12 mouse cellular contexts compared by ENCODE assay signal in the genomic region with DNA sequence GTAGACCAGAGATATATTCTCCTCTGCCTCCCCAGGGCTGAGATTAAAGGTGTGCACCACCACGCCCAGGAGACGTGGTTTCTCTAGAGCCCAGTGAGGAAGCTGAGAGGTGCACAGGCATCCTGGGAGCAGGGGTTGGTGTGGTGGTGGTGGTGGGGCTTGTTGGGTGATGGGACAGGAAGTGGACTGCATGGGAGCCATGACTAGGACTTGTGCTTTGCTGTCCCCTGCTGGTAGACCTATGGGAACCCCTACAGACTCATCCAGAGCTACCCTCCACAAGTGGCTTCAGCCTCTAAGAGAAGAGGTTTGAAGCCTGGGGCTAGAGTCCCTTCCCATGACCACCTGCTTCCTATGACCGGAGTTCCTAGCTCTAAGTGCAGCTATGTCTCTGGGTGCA. TPM values are rescaled to one million over a fixed set of nuclear protein-coding genes. Genes with fewer than 3 reads are reported as not detected.
DNase-seq lines count a peak whose midpoint lies in the region; ATAC-seq and TF ChIP-seq lines count a peak whose summit lies in the region.
"Had no signal": no experiment of that assay in that cellular context is flagged by ENCODE, and none has a peak within 500 bp of the region (broad histone marks: within the 10 kb centered on the region; RNA-seq: fewer than 3 reads in every experiment).

No protein-coding gene starts in this region.

- H3K9me3 ChIP-seq in hindbrain, postnatal 0 days (ENCODE audit: low read length) = no peaks in the 10 kb centered on the region
- no peaks in the 10 kb centered on the region for H3K9me3 ChIP-seq in hindbrain, embryonic 14.5 days (ENCODE audit: control insufficient read depth, low read length)
- H3K9me3 ChIP-seq in hindbrain, embryonic 16.5 days (ENCODE audit: control insufficient read depth, low read length) = no peaks in the 10 kb centered on the region
- H3K9me3 ChIP-seq: embryonic facial prominence, embryonic 15.5 days; limb, embryonic 13.5 days; midbrain, embryonic 13.5 days had no signal

- no peak overlapping the region for H3K9ac ChIP-seq in hindbrain, postnatal 0 days (replicated peaks; ENCODE audit: low read length)
- H3K9ac ChIP-seq in hindbrain, embryonic 14.5 days = no peak overlapping the region
- no peak overlapping the region for H3K9ac ChIP-seq in hindbrain, embryonic 16.5 days (ENCODE audit: low read depth, low read length)
- H3K9ac ChIP-seq: embryonic facial prominence, embryonic 15.5 days; limb, embryonic 13.5 days; midbrain, embryonic 13.5 days had no signal

- WGBS in hindbrain, postnatal 0 days = 93% methylated on average over 3 of the region's 3 CpGs
- WGBS in hindbrain, embryonic 14.5 days = 91% methylated on average over 3 of the region's 3 CpGs
- WGBS in hindbrain, embryonic 16.5 days = 96% methylated on average over 3 of the region's 3 CpGs

- no peak for ATAC-seq in hindbrain, postnatal 0 days
- no peak for ATAC-seq in hindbrain, embryonic 14.5 days (ENCODE audit: low FRiP score)
- ATAC-seq in megakaryocyte, adult 5-6 weeks (ENCODE audit: poor library complexity, severe bottlenecking) = peak; percentile 62
- ATAC-seq in hindbrain, embryonic 16.5 days = no peak
- ATAC-seq: midbrain, embryonic 13.5 days had no signal

- H3K27ac ChIP-seq in hindbrain, postnatal 0 days = no peak overlapping the region
- no peak overlapping the region for H3K27ac ChIP-seq in hindbrain, embryonic 14.5 days
- no peak overlapping the region for H3K27ac ChIP-seq in hindbrain, embryonic 16.5 days (ENCODE audit: low read depth, low read length)
- H3K27ac ChIP-seq: embryonic facial prominence, embryonic 15.5 days; limb, embryonic 13.5 days; midbrain, embryonic 13.5 days had no signal

- no peaks in the 10 kb centered on the region for H3K36me3 ChIP-seq in hindbrain, postnatal 0 days (ENCODE audit: insufficient read depth, low read length)
- H3K36me3 ChIP-seq in hindbrain, embryonic 14.5 days (replicated peaks; ENCODE audit: control insufficient read depth, insufficient read depth) = no peaks in the 10 kb centered on the region
- H3K36me3 ChIP-seq in hindbrain, embryonic 16.5 days (ENCODE audit: control insufficient read depth, insufficient read depth, low read length) = no peaks in the 10 kb centered on the region
- H3K36me3 ChIP-seq: embryonic facial prominence, embryonic 15.5 days; limb, embryonic 13.5 days; midbrain, embryonic 13.5 days had no signal

- H3K27me3 ChIP-seq in hindbrain, postnatal 0 days (ENCODE audit: insufficient read depth, low read length) = no peaks in the 10 kb centered on the region
- H3K27me3 ChIP-seq in hindbrain, embryonic 14.5 days (ENCODE audit: control insufficient read depth, insufficient read depth, low read length) = no peaks in the 10 kb centered on the region
- no peaks in the 10 kb centered on the region for H3K27me3 ChIP-seq in hindbrain, embryonic 16.5 days (replicated peaks; ENCODE audit: control insufficient read depth, insufficient read depth, low read length)
- H3K27me3 ChIP-seq: embryonic facial prominence, embryonic 15.5 days; limb, embryonic 13.5 days; midbrain, embryonic 13.5 days had no signal

- H3K4me3 ChIP-seq in hindbrain, postnatal 0 days (ENCODE audit: low read length) = no peak overlapping the region
- no peak overlapping the region for H3K4me3 ChIP-seq in hindbrain, embryonic 14.5 days (replicated peaks; ENCODE audit: low read length)
- no peak overlapping the region for H3K4me3 ChIP-seq in hindbrain, embryonic 16.5 days (ENCODE audit: low read length)
- H3K4me3 ChIP-seq: embryonic facial prominence, embryonic 15.5 days; limb, embryonic 13.5 days; midbrain, embryonic 13.5 days had no signal

- H3K4me1 ChIP-seq in hindbrain, postnatal 0 days (ENCODE audit: insufficient read depth, low read length) = no peaks in the 10 kb centered on the region
- H3K4me1 ChIP-seq in hindbrain, embryonic 14.5 days (replicated peaks; ENCODE audit: control insufficient read depth, insufficient read depth, low read length) = 0 out of 2 replicates have a peak, but pooled peaks cover 7% of the 10 kb centered on the region
- H3K4me1 ChIP-seq in hindbrain, embryonic 16.5 days (ENCODE audit: control insufficient read depth, insufficient read depth, low read depth, low read length) = no peaks in the 10 kb centered on the region; the same call in 1 of the 2 replicates
- H3K4me1 ChIP-seq: embryonic facial prominence, embryonic 15.5 days; midbrain, embryonic 13.5 days had no signal

- no peak overlapping the region for H3K4me2 ChIP-seq in hindbrain, postnatal 0 days (ENCODE audit: low read depth, low read length)
- no peak overlapping the region for H3K4me2 ChIP-seq in hindbrain, embryonic 14.5 days (replicated peaks)
- H3K4me2 ChIP-seq in hindbrain, embryonic 16.5 days (ENCODE audit: low read length) = no peak overlapping the region
- H3K4me2 ChIP-seq: embryonic facial prominence, embryonic 15.5 days; limb, embryonic 13.5 days; midbrain, embryonic 13.5 days had no signal

- peak; percentile 9; the same call in 1 of the 2 replicates for TF ChIP-seq CTCF in hindbrain, postnatal 0 days (IDR thresholded peaks at IDR 0.05; ENCODE audit: low read depth)

- no peak for DNase-seq in hindbrain, postnatal 0 days (ENCODE audit: low spot score)
- DNase-seq in hindbrain, embryonic 14.5 days (ENCODE audit: low spot score) = no peak
- DNase-seq in urinary bladder, adult 2 months (ENCODE audit: low spot score) = peak; percentile 11
- DNase-seq in urinary bladder, postnatal 36 days (ENCODE audit: low spot score in 2 of 2) = no peak
- no peak for DNase-seq in spleen, postnatal 4 days (ENCODE audit: low spot score in 2 of 2)
- DNase-seq in right cerebral cortex, postnatal 14 days = no peak
- DNase-seq: cerebellum, adult 2 months had no signal

RNA-seq across cellular contexts. Expression of a gene that starts 28.1 kb away (rescaled TPM):
- total RNA-seq in hindbrain, postnatal 0 days (2014; rRNA removed) = 201 and 208 TPM in 2 replicates
- 32.8 and 35.9 TPM in 2 replicates for polyA plus RNA-seq in hindbrain, postnatal 0 days (2015; fragmentation: Nextera tagmentation; extraction: Ambion mirVana)
- polyA plus RNA-seq in hindbrain, embryonic 14.5 days (2014; fragmentation: Nextera tagmentation; extraction: Ambion mirVana) = 23.8 and 25.0 TPM in 2 replicates
- 46.5 and 67.5 TPM in 2 replicates for polyA plus RNA-seq in urinary bladder, adult 2 months (2012; rRNA removed)
- 21.0 and 24.6 TPM in 2 replicates for total RNA-seq in megakaryocyte, adult 5-6 weeks (2015)
- 15.9 and 20.3 TPM in 2 replicates for total RNA-seq in megakaryocyte, adult 5-6 weeks (2017)
- polyA plus RNA-seq in hindbrain, embryonic 16.5 days (2015; fragmentation: Nextera tagmentation; extraction: Ambion mirVana) = 10.3 and 11.1 TPM in 2 replicates
